Mouse (Mus musculus) limb, embryonic 11.5 days (tissue): ENCODE data around the gene Rpl22. TPM values are rescaled to one million over a fixed set of nuclear protein-coding genes. Genes with fewer than 3 reads are reported as not detected.
A peak's percentile ranks its signal among the peaks of the same experiment; 100 is the strongest.

Experiments used
- ATAC-seq: fragments of 200-750 bp; cut with Nextera tagmentation; 2 replicates; pipeline ENCODE4 v1.8.0; 2017; ENCODE audit warnings: low read depth; ENCODE audit not compliant: insufficient number of reproducible peaks, low FRiP score, low TSS enrichment
- DNase-seq: peaks from one replicate; pipeline ENCODE4 v3.0.0-alpha.2; 2015; ENCODE audit warnings: low spot score
- H3K27ac ChIP-seq: fragments of 300-500 bp; sonication (generic); replicated peaks from 2 replicates; pipeline ENCODE4 v1.5.1; 2014; ENCODE audit warnings: low read depth, mild to moderate bottlenecking, low read length
- H3K27me3 ChIP-seq: fragments of 300-500 bp; sonication (generic); 2 replicates; pipeline ENCODE4 v1.6.1; 2014; ENCODE audit warnings: mild to moderate bottlenecking, low read length, mixed read lengths; ENCODE audit not compliant: control insufficient read depth, insufficient read depth
- H3K36me3 ChIP-seq: fragments of 300-500 bp; sonication (generic); 2 replicates; pipeline ENCODE4 v1.6.1; 2014; ENCODE audit warnings: mild to moderate bottlenecking, low read length, moderate library complexity, mixed read lengths; ENCODE audit not compliant: control insufficient read depth, insufficient read depth
- H3K4me1 ChIP-seq: fragments of 300-500 bp; sonication (generic); 2 replicates; pipeline ENCODE4 v1.6.1; 2014; ENCODE audit warnings: low read length, mixed read lengths; ENCODE audit not compliant: control insufficient read depth, insufficient read depth
- H3K4me2 ChIP-seq: fragments of 300-500 bp; sonication (generic); 2 replicates; pipeline ENCODE4 v1.6.1; 2014; ENCODE audit warnings: low read depth, mild to moderate bottlenecking, moderate library complexity; ENCODE audit not compliant: severe bottlenecking
- H3K4me3 ChIP-seq: fragments of 300-500 bp; sonication (generic); 2 replicates; pipeline ENCODE4 v1.5.1; 2014; ENCODE audit warnings: low read depth, low read length
- H3K9ac ChIP-seq: fragments of 300-500 bp; sonication (generic); 2 replicates; pipeline ENCODE4 v1.6.1; 2014; ENCODE audit warnings: mild to moderate bottlenecking, low read length
- H3K9me3 ChIP-seq: fragments of 300-500 bp; sonication (generic); 2 replicates; pipeline ENCODE4 v1.6.1; 2016; ENCODE audit warnings: low read length; ENCODE audit not compliant: control insufficient read depth
- WGBS: fragments of 180-500 bp; shearing (Covaris S2); extraction: QIAGEN DNeasy Blood & Tissue Kit; methylation state at CpG from one replicate; pipeline ENCODE4 v1.1.7; 2014; 5-methylcytosine and 5-hydroxymethylcytosine counted together
- polyA plus RNA-seq: library from polyadenylated mRNA; unstranded; fragments of >200 nt; fragmentation: Nextera tagmentation; extraction: Ambion mirVana; gene quantifications from 2 replicates; pipeline ENCODE4 v1.2.1, GENCODE M21; 2014

Rpl22 gene
- polyA plus RNA-seq, 1 experiment from 2014 or later = 467 TPM

DNA sequence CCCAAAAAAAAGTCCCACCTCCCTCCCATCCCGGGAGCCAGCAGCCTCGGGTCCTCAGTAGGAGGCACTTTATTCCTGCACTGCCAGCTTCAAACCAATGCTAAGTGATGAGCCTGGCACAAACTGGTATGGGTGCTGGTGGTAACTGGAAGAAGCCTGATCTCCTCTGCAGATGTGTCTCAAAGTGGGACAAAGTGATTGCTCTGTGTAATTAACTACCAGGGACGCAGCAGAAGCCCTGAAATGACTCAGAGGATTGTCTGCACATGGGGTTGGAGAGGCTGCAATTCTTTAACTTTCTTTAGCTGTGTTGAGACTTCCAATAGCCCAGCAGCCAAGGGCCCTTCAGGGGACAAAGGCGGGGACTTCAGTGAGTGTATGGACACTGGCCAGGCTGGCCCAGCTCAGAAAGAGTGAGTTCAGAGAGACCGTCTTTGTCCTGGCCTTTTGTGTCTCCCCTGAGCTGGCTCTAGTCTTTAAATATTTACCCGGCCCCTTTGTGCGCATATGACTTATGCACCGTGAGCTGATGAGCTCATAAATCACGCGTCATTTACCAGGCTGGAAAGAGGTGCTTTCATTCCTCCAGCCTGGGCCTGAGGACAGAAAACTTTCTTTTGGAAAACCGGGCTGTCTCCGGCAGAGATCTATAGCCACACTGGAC, 33.3 kb upstream of the Rpl22 start:
- WGBS = 22% methylated on average over 12 of the region's 12 CpGs
- peaks cover 9% of the 10 kb centered on the region for H3K4me1 ChIP-seq

DNA sequence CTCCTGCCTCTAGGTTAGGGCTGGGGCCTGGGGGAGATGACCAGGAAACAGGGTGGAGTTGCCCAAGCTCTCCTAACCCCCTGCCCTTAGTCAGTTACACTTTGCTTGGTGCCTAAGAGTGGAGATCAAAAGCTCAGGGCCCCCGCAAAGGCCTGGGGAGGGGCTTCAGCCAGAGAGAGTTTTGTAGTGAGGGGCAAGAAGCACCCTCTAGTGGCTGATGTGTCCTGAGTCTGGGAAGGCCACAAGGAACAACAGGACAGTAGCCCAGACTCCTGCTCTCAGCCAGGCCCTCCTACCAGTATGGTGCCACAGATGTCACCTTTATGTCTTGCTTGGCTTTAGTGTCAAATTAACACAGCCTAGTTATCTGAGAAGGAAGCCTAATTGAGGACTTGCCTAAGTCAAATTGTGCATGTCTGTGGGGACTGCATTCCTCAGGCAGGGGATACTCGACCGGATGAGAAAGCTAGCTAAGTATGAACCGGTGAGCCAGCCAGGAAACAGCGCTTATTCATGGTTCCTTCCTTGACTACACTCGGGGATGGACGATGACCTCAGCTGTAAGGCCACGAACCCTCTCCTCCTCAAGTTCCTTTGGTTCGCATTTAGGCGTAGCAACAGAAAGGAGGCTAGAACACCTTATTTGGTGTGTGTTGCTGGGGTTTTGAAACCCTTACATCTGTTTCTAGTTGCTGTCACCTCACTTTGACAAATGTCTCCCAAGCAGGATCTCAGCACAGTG, 31.2 kb upstream of the Rpl22 start:
- Histone ChIP-seq H3K27ac (no peak overlapping the region), H3K4me1 (peaks cover 17% of the 10 kb centered on the region), H3K9me3 (no peaks in the 10 kb centered on the region), H3K4me2 (no peak overlapping the region), H3K36me3 (no peaks in the 10 kb centered on the region), H3K27me3 (peaks cover 36% of the 10 kb centered on the region), H3K9ac (no peak overlapping the region), H3K4me3 (no peak overlapping the region)
- WGBS = 41% methylated on average over 10 of the region's 10 CpGs
- DNase-seq = no peak
- ATAC-seq = no peak

More for the DNA sequence above, 33.3 kb upstream of the Rpl22 start:
- Histone ChIP-seq H3K27me3 (peaks cover 50% of the 10 kb centered on the region), H3K9ac (no peak overlapping the region), H3K4me3 (no peak overlapping the region), H3K4me2 (no peak overlapping the region), H3K36me3 (no peaks in the 10 kb centered on the region), H3K27ac (no peak overlapping the region), H3K9me3 (no peaks in the 10 kb centered on the region)
- DNase-seq (no peak), ATAC-seq (no peak)

DNA sequence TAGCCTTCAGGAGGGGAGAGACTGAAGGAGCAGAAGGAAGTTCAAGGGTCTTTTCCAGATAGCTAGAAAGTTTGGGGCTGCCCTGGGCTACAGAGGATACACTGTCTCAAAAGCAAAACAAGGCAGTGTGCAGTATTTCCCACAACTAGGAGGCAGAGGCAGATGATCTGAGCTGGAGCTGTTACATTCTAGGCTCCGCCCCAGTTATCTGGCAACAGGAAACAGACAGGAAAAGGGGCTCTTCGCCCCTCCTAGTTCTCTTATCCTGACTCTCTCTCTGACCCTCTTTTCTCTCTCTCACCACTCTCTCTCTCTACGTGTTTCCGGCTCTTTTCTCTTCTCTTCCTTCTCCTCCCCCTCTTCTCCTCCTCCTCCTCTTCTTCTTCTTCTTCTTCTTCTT, 29.6 kb upstream of the Rpl22 start:
- no peak overlapping the region for H3K4me3 ChIP-seq
- ATAC-seq = no peak
- peaks cover 22% of the 10 kb centered on the region for H3K27me3 ChIP-seq
- WGBS = 41% methylated on average over 4 of the region's 4 CpGs
- peaks cover 3% of the 10 kb centered on the region; the same call in 1 of the 2 replicates for H3K36me3 ChIP-seq
- no peak for DNase-seq
- H3K9me3 ChIP-seq = no peaks in the 10 kb centered on the region
- no peak overlapping the region for H3K27ac ChIP-seq
- H3K4me2 ChIP-seq = no peak overlapping the region
- peaks cover 8% of the 10 kb centered on the region; the same call in 1 of the 2 replicates for H3K4me1 ChIP-seq
- H3K9ac ChIP-seq = no peak overlapping the region

GRCm38 (mm10) chr4:152296371-152296770, 29.2 kb upstream of the Rpl22 start:
- H3K27ac ChIP-seq = no peak overlapping the region

GRCm38 (mm10) chr4:152296874-152297861, 28.4 kb upstream of the Rpl22 start, which contains the start of gene Icmt:
Gene Icmt (plus strand): TSS chr4:152297227.
- H3K4me1 ChIP-seq = peaks cover 8% of the 10 kb centered on the region; the same call in 1 of the 2 replicates
- H3K4me3 ChIP-seq = peak within 1 kb of the TSS; percentile 98
- WGBS = under 1% methylated on average over 119 of the region's 119 CpGs
- peaks cover 10% of the 10 kb centered on the region for H3K27me3 ChIP-seq
- H3K9ac ChIP-seq = peak within 1 kb of the TSS; percentile 95
- peak; percentile 100 for DNase-seq
- peak; percentile 93 for ATAC-seq
- no peaks in the 10 kb centered on the region for H3K9me3 ChIP-seq
- H3K36me3 ChIP-seq = peaks cover 5% of the 10 kb centered on the region; the same call in 1 of the 2 replicates
- H3K27ac ChIP-seq = peak within 1 kb of the TSS; percentile 36; the same call in 1 of the 2 replicates
- H3K4me2 ChIP-seq = peak within 1 kb of the TSS; percentile 93

More at GRCm38 (mm10) chr4:152296371-152296770, 29.2 kb upstream of the Rpl22 start:
- peak overlapping the region; percentile 93 for H3K4me2 ChIP-seq
- H3K4me1 ChIP-seq = peaks cover 8% of the 10 kb centered on the region; the same call in 1 of the 2 replicates
- peaks cover 17% of the 10 kb centered on the region for H3K27me3 ChIP-seq
- H3K9me3 ChIP-seq = no peaks in the 10 kb centered on the region
- peak overlapping the region; percentile 98 for H3K4me3 ChIP-seq
- no peak for DNase-seq
- H3K36me3 ChIP-seq = peaks cover 5% of the 10 kb centered on the region; the same call in 1 of the 2 replicates
- 18% methylated on average over 8 of the region's 8 CpGs for WGBS
- no peak overlapping the region for H3K9ac ChIP-seq
- no peak for ATAC-seq

DNA sequence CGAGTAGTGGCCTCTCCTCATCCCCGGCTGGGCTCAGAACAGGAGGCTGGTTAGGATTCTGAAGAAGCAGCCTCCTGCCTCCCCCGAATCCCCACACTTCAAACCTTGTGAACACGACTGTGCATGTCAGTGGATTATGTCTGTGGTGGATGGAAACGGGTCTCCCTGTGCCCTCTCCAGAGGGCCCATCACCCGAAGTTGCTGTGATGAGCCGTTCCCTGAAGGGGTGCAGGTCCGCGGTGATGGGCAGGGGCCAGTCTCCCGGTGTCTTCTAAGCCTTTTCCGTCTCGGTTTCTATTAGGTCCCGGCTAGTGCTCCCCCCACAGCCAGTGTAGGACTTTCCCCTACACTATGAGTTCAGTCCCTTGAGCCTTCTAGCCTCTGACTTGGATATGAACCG, 26.7 kb upstream of the Rpl22 start:
- Histone ChIP-seq H3K4me3 (no peak overlapping the region), H3K4me2 (no peak overlapping the region), H3K27ac (no peak overlapping the region), H3K9me3 (no peaks in the 10 kb centered on the region), H3K9ac (no peak overlapping the region), H3K4me1 (peaks cover 8% of the 10 kb centered on the region; the same call in 1 of the 2 replicates), H3K27me3 (no peaks in the 10 kb centered on the region), H3K36me3 (peaks cover 5% of the 10 kb centered on the region; the same call in 1 of the 2 replicates)
- WGBS = 85% methylated on average over 14 of the region's 14 CpGs
- DNase-seq (no peak), ATAC-seq (no peak)

DNA sequence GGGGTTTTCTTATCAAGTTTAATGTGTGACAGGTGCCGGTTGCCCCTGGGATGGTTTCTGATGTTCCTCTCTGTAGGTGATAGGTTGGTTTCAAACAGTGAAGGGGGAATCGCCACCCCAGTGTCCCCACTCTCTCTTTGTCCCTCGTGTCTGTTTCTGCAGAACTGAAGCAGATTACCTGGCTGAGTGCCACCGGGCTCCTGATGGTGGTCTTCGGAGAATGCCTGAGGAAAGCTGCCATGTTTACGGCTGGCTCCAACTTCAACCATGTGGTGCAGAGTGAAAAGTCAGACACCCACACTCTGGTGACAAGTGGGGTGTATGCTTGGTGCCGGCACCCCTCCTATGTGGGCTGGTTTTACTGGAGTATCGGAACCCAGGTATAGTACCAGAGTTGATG, 25.2 kb upstream of the Rpl22 start:
- H3K27ac ChIP-seq = no peak overlapping the region
- H3K4me2 ChIP-seq = no peak overlapping the region
- peaks cover 8% of the 10 kb centered on the region; the same call in 1 of the 2 replicates for H3K4me1 ChIP-seq
- no peak overlapping the region for H3K4me3 ChIP-seq
- H3K9me3 ChIP-seq = no peaks in the 10 kb centered on the region
- WGBS = 93% methylated on average over 8 of the region's 8 CpGs
- no peaks in the 10 kb centered on the region for H3K27me3 ChIP-seq
- DNase-seq = no peak
- no peak overlapping the region for H3K9ac ChIP-seq
- no peak for ATAC-seq
- peaks cover 5% of the 10 kb centered on the region; the same call in 1 of the 2 replicates for H3K36me3 ChIP-seq
